Comparison of ENCODE assay signal across 14 mouse cellular contexts in the genomic region with DNA sequence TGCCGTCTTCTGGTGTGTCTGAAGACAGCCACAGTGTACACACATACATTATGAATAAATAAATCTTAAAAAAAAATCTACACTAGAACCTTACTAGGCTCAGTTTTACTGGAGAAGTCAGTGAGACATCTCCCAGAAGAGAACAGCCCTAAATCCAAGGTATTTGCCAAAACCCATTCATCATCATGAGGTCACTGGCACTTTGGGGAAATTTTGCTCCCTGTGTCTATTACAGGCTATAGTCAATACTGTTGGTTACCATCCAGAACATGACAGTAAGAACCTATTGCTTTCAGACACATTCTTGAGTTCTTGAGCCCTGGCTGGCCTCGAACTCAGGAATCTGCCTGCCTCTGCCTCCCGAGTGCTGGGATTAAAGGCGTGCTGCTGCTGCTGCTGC.
A peak's percentile ranks its signal among the peaks of the same experiment; 100 is the strongest.
DNase-seq lines count a peak whose midpoint lies in the region.
"Had no signal": no experiment of that assay in that cellular context is flagged by ENCODE, and none has a peak within 500 bp of the region (broad histone marks: within the 10 kb centered on the region; RNA-seq: fewer than 3 reads in every experiment).

No protein-coding gene starts in this region.

- peak; percentile 62 for DNase-seq in adrenal gland, adult 2 months
- no peak for DNase-seq in adrenal gland, adult 18-20 months (ENCODE audit: low spot score in 2 of 2)
- DNase-seq in adrenal gland, postnatal 10 days: peak; percentile 31
- DNase-seq in adrenal gland, postnatal 25 days: no peak
- DNase-seq in 3T3-L1 (ENCODE audit: low read depth, low spot score): peak; percentile 40
- peak; percentile 29 for DNase-seq in NIH3T3 (ENCODE audit: low read depth)
- no peak for DNase-seq in frontal cortex, postnatal 10 days (ENCODE audit: low spot score in 2 of 2)
- DNase-seq in right cerebral cortex, adult 2 months (ENCODE audit: low spot score in 2 of 2): no peak
- DNase-seq: B cell, adult 2 months; cerebellum, adult 11-12 months; cerebellum, adult 2 months; cerebellum, adult 9-10 months; cerebellum, postnatal 10 days; cerebellum, postnatal 25 days had no signal

Comparison
In these comparisons a context has a peak if more than half of its experiments do, and no peak if none do; other contexts are left out.
1. DNase-seq: peak in adrenal gland, adult 2 months (single experiment), adrenal gland, postnatal 10 days (single experiment), 3T3-L1 (single experiment) and NIH3T3 (single experiment); none in adrenal gland, adult 18-20 months (0 of 2), adrenal gland, postnatal 25 days (single experiment), frontal cortex, postnatal 10 days (0 of 2) and right cerebral cortex, adult 2 months (0 of 2).